Mouse (Mus musculus): ENCODE measurements around the gene Tmem221.

The Tmem221 gene

GRCm38 (mm10) chr8:71577856-71578387 lies 19.3 kb upstream of the Tmem221 start:
- no peak for DNase-seq (ENCODE audit: low spot score)

GRCm38 (mm10) chr8:71575020-71575419 lies 16.3 kb upstream of the Tmem221 start:
- no peak for DNase-seq (ENCODE audit: low spot score)

GRCm38 (mm10) chr8:71574426-71574825 lies 15.8 kb upstream of the Tmem221 start:
- no peak for DNase-seq (ENCODE audit: low spot score)

- DNase-seq (ENCODE audit: low spot score), result no peak
These were observed 14.4 kb upstream of the Tmem221 start for GRCm38 (mm10) chr8:71572847-71573633.

- no peak for DNase-seq (ENCODE audit: low spot score)
These were observed 13.4 kb upstream of the Tmem221 start for GRCm38 (mm10) chr8:71572077-71572476.

- DNase-seq (ENCODE audit: low spot score), result peak; percentile 96
These were observed 11.8 kb upstream of the Tmem221 start for GRCm38 (mm10) chr8:71570291-71570954.

- DNase-seq (ENCODE audit: low spot score), result peak; percentile 94
These were observed 11.0 kb upstream of the Tmem221 start for GRCm38 (mm10) chr8:71569366-71570290.

GRCm38 (mm10) chr8:71568941-71569340 lies 10.3 kb upstream of the Tmem221 start:
- DNase-seq (ENCODE audit: low spot score), result no peak

GRCm38 (mm10) chr8:71568387-71568937 lies 9.8 kb upstream of the Tmem221 start, which contains the start of gene Slc27a1:
TSS of gene Slc27a1 (plus strand) at chr8:71568882.
- DNase-seq (ENCODE audit: low spot score), result no peak

- DNase-seq (ENCODE audit: low spot score), result no peak
These were observed 8.9 kb upstream of the Tmem221 start for GRCm38 (mm10) chr8:71567587-71567986.

GRCm38 (mm10) chr8:71566501-71566900 lies 7.8 kb upstream of the Tmem221 start, which contains the start of gene Nxnl1:
TSS of gene Nxnl1 (minus strand) at chr8:71566601.
- no peak for DNase-seq (ENCODE audit: low spot score)

- no peak for DNase-seq (ENCODE audit: low spot score)
These were observed 5.3 kb upstream of the Tmem221 start for GRCm38 (mm10) chr8:71563992-71564391.

GRCm38 (mm10) chr8:71562751-71563150 lies 4.1 kb upstream of the Tmem221 start:
- peak; percentile 73 for DNase-seq (ENCODE audit: low spot score)

GRCm38 (mm10) chr8:71561401-71561800 lies 2.7 kb upstream of the Tmem221 start:
- peak; percentile 84 for DNase-seq (ENCODE audit: low spot score)

GRCm38 (mm10) chr8:71560765-71561164 lies 2.1 kb upstream of the Tmem221 start:
- no peak for DNase-seq (ENCODE audit: low spot score)

- no peak for DNase-seq (ENCODE audit: low spot score)
These were observed 1.4 kb upstream of the Tmem221 start for GRCm38 (mm10) chr8:71560071-71560470.

- peak; percentile 66 for DNase-seq (ENCODE audit: low spot score)
These were observed 453 bp upstream of the Tmem221 start for GRCm38 (mm10) chr8:71558958-71559690.

GRCm38 (mm10) chr8:71554644-71555043 lies 4.0 kb downstream of the Tmem221 start:
- DNase-seq (ENCODE audit: low spot score), result no peak

- no peak for DNase-seq (ENCODE audit: low spot score)
These were observed 4.7 kb downstream of the Tmem221 start for GRCm38 (mm10) chr8:71554001-71554400.

- no peak for DNase-seq (ENCODE audit: low spot score)
These were observed 5.9 kb downstream of the Tmem221 start for GRCm38 (mm10) chr8:71552770-71553169.

- DNase-seq (ENCODE audit: low spot score), result no peak
These were observed 7.9 kb downstream of the Tmem221 start for GRCm38 (mm10) chr8:71550754-71551153.

Measured in retina, embryonic 14.5 days (tissue).